Mouse (Mus musculus) left cerebral cortex, postnatal 4 days (tissue): ENCODE data around the gene Scrn1. TPM values are rescaled to one million over a fixed set of nuclear protein-coding genes. Genes with fewer than 3 reads are reported as not detected.
A peak's percentile ranks its signal among the peaks of the same experiment; 100 is the strongest.

ENCODE experiments used
- DNase-seq: peaks from one replicate; pipeline ENCODE4 v3.0.0-alpha.2; 2022
- intact Hi-C: fragments of 180-260 bp; cut with DNase I; formaldehyde crosslinking; loops from one replicate; pipeline ENCODE4 v1.15.1; 2025
- total RNA-seq, 2 experiments: library from RNA; stranded (reverse); gene quantifications; 2 replicates each; pipeline ENCODE4 v1.2.3; 2021

Scrn1 gene
- total RNA-seq, 2 experiments from 2014 or later = 180 to 182 TPM

DNA sequence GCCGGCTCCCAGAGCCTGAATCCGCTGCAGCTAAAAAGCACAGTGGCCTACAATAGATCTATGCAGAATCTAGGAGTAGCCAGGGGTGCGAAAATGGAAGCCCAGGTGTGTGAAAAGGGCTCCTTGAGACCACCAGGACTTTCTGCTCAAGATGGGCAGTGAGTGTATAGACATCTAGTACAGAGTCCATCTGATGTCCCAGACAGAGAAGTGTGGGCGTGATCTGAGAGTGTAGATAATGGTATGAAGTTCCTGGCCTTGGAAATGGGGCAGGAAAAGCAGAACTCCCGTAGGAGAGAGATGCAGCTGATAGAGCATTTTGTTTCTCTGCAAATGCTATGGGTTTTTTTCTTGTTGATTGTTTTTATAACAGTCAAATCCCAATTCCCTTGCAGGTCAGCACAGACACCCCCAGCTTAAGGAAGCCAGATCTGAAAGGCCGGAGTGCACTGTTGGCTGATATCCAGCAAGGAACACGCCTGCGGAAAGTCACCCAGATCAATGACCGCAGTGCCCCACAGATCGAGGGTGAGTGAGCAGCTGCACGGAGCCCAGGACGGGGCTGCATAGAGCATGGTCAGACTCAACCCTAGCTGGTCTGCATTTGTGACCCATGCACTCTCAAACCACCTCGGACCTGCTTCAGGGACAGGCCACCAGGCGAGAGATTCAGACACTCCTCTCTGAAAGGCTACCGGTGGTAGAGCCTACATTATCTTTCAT is 84.7 kb downstream of the Scrn1 start:
- intact Hi-C loops = no loop called here
- no peak for DNase-seq

DNA sequence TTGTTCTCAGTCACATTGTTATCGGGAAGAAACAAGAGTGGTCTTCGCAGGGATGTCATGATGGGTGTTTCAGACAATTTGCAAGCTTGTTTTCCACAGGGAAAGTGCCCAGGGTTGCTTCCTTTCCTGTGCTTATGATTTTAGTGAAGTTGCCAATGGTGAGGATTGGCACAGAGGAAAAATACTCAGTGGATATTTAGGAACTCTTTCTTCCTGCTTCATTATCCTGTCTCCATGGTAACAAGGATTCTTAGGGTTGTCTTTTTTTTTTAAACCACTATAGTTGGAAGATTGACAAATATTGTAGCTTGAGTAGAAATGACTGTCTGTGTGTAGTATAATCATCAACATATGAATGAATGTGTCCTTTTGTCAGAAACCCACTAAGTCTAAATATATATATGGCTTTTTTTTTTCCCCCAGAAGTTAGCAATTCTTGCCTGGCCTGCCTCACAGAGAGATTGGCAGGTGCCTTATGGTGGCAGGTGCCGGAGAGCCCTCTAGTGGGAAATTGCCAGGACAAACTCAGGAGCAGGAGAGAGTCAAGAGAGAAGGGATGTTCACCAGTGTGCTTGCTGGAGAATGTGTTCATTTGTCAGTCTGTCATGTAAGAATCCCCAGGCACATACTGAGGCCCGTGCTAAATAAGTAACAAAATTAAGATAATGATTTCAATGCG is 87.5 kb downstream of the Scrn1 start:
- intact Hi-C loops = no loop called here
- no peak for DNase-seq

DNA sequence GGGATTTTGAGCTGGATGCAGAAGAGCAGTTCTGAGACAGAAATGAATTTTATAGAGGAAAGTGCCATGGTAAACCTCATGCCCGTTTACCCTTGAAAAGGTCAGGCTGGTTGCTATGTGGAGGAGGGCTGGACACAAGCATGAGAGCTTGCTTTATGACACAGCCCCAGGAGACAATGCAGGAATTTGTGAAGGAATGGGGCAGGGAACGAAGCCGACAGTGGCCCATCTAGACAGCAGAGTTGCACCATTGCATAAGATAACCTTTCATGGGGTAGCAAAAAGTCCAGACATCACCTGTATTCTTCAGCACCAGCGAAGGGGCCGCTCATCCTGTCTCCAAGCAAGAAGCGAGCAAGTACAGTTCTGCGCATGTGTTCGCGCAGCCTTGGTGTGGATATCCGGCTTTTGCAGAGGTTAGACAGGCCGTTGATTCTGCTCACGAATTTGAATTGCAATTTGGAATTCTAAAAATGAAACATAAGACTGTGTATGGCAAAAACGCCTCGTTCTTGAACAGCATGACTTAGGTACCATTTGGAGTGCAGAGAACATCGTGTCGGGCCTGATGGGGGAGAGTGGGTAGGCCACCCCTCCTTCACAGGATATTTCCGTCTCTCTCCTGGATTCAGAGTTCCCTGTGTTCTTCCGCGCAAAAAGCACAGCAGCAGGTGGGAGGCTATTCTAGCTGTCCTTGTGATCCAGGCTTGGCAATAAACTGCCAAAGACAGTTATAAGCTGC is 90.2 kb downstream of the Scrn1 start:
- intact Hi-C loops = no loop called here
- DNase-seq = no peak

DNA sequence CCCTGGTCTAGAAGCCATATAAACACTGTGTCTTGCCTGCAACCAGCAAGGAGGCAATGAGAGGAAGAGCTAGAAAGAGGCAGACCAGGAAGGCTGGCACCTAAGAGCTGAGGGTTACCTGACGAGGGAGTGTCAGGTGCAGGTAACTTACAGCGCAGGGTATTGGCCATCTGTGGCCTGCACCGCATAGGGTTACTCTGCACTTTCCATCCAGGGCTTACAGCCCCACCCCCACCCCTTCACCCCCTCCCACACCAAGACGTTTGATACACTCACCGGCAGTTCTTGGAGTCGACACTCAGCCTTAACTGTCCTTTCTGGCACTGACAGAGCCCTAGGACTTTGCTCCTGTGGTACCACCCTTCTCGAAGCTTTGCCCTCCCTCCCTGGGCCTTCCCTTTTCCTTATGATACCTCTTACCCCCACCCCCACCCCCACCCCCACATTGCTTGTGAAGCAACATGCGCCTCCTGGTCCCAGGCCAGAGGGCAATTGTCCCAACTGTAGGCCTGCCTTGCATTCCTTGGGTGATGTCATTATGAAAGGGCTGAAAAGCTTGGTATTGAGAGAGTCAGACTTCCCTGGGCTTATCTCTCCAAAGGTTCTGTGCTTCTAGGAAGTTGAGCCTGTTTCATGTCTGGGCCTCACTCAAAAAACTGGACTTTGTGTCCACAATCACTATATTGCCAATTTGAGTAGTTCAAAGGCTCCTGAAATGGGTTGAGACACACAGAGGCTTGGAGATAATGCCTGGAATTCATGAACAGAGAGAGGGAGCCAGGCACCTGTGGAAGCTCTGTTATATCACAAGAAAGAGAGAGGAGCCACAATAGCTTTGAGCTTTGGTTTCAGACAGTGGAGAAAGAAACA is 93.2 kb downstream of the Scrn1 start:
- DNase-seq = no peak
- intact Hi-C loops = no loop called here

DNA sequence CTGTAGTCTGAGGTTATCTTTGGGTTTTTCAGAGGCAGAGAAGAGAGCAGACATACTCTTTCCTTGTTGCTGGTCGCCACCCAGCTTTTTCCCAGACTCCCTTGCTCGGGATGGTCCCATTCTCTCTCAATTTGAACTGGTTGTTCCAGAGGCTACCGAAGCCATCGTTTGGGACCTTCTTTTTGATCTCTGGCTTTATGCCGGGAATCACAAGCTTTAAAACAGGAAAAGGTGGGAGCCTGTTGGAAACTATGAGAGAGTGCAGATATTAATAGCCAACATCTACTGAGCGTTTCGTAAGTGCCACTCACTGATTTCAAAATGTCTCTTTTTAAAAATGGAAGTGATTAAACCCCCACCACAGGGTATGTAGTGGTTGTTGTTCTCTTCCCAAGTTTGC is 94.4 kb downstream of the Scrn1 start:
- DNase-seq = no peak
- intact Hi-C loops = no loop called here

DNA sequence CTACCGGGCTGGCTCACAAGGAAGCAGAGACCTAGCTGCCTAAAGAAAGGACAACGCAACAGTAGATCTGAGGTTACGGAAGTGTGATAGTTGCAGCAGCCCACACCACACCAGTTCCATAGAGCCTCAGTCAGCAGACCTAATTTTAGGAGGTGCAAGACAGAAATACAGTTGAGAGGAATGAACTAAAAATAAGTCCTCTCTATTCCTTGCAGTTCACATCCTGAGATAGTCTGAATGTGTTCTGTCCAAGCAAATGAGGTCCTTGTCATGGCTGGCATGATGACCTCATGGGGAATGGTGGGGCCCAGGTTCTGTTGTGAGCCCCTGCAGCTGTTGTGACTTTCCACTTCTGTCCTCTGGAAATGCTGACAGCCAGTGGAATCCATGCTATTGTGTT is 98.9 kb downstream of the Scrn1 start:
- intact Hi-C loops = no loop called here
- no peak for DNase-seq

DNA sequence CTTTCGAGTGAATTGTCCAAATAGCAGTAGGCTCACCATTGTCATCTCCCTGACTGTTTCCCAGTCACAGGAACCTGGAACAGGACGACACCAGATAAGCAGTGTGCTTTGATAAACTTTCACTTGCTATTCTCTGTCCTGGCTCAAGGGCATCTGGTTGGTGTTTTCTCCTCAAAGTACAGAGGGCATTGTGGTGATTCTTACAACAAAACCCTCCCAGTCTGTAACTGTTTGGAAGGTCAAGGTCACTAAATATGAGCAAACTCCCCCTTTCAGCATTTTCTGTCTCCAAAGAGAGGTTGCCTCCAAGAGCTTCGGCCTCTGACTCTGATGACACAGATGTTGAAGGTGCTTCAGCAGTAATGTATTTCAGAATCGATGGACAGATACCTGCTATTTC is 101.4 kb downstream of the Scrn1 start:
- intact Hi-C loops = no loop called here
- no peak for DNase-seq

DNA sequence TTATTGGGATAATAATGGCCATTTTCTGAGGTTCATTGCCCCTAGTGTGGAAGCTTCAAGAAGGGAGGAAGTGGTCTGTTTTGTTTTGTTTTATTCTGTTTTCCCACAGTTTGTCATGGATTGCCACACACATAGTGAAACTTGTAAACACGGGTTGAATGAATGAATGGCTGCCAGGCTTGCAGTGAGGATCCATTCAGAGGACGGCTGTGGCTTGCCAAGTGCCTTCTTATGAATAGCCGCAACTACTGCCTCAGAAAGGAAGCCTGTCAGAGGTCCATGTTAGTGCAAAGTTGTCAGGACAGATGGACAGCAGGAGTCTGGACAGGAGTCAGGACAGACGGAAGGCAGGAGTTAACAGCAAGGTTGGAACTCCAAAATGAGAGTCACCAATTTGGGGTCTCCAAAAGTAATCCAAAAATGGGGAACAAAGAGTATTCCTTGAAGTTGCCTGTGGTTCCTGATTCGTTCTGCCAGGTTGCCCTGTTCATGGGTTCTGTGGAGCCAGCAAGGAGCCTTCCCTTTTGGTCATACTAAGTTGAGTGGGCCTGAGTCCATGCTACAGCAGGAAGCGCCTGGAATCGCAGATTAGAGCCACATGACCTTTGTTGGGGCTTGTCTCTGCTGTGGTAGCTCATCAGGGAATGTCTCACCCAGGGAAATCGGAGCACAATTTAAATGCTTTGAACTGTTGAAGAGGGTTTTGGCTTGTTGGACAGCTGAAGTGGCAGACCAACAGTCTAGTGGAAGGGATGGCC is 102.4 kb downstream of the Scrn1 start:
- peak; percentile 53 for DNase-seq
- intact Hi-C loops = no loop called here

DNA sequence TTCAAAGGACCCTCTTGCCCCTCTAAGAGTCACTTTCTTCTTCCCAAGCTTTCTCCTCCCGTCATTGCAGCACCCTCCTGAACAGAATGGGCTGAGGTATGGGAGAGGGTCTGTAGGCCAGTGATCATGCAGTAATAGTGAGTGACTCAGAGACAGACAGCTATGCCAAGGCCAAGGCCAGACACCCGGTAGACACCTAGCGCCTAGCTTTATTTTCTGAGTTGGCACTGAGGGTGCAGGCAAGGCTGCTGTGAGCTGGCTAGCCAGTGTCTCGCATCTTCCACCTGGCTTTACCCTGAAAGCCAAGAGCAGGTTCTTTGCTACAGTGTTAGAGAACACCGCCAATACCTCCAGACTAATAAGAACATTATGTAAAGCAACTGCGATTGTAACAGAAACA is 103.5 kb downstream of the Scrn1 start:
- no peak for DNase-seq
- intact Hi-C loops = no loop called here

DNA sequence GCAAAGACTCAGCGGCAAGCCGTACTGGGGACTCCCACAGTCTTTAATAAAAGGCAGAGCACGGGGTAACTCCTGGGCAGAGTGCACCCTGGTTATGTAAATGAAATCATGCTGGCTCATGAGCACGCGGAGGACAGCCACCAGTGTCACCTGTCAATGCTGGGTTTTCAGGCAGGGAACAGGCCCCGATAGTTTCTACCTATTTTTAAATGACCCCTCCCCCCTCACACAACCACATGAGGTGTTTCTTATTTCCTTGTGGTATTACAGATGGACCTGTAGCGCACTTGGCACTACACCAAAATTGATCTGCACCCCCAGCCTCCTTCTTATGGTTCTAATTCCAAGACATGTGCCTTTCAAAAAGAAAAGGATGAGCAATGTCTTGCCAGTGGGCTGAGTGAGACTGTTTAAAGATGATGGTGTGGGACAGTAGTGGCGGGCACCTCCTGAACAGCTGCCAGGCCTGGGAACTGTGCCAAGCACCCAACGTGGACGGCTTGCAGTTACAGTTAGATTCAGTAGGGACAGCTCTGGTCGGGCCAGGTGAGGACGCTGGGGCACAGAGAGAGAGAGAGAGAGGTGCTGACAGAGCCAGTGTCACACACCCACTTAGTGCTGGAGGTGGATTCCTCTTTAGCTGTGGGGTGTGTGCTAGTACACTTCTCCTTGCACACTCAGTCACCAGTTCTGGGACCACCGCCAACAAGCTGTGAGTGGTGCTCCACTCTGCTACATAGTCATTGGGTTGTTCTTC is 105.2 kb downstream of the Scrn1 start:
- intact Hi-C loops = no loop called here
- peak; percentile 71 for DNase-seq

DNA sequence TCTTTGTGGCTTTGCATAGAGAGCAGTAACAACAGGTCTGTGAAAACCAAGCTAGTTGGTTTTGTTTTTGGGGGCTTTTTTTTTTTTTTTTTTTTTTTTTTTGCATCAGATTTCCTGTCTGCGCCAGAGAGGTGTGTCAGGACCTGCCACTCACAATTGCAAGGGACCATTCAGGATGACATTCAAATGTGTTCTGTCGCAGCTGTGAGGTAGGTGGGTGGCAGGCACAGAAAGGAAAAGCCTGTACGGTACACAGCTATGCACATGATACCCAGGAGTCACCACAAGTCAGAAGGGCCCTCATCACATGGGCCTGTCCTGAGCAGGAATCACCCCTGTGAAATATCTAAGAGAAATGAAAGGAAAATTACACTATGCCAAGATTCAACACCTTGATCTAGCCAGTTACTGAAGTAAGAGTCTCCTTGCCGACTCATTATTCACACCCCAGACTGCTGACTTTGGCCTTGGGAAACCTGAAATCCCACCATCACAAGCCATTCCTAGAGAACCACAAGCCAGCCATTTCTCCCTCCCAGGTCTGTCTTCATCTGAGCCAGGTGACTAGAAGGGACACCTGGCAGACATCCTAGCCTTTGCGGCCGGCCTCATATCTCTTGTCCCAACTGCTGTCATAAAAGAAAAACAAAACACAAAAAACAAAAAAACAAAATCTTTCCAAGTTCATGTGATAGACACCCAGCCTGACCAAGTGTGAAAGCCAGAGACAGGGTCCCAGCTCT is 105.9 kb downstream of the Scrn1 start:
- intact Hi-C loops = no loop called here
- no peak for DNase-seq

DNA sequence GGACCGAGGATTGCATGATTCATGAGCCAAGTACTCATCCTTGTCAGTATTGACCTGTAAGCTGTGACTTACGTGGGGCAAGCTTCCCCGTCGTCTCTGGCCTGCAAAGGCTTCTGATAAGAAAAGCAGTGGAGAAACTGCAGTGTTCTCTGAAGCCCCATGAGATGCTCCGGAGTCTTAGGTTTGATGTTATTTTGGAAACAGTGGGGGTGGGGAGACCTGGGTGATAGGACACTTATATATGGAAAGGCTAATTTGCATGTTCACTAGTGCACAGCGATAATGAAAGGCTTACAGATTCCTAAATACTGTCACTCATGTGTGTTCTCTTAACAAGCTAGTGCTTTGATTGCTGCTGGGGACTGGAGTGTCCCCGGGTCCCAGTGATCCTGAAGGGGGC is 106.6 kb downstream of the Scrn1 start:
- DNase-seq = no peak
- intact Hi-C loops = no loop called here

Other genes with a start within 250 kb of the Scrn1 start
- 1 to 10 TPM; 2.6 to 2.9 TPM for gene Prr15, start 240.7 kb downstream of the Scrn1 start, total RNA-seq
- gene Wipf3, start 136.9 kb downstream of the Scrn1 start, total RNA-seq = 10 to 100 TPM; 21.9 to 22.6 TPM
- gene Plekha8, start 28.6 kb upstream of the Scrn1 start, total RNA-seq = 10 to 100 TPM; 13.5 to 14.8 TPM
- gene Fkbp14, start 30.8 kb upstream of the Scrn1 start, total RNA-seq = 1 to 10 TPM; 7.6 to 7.8 TPM
- 100 to 1,000 TPM; 269 to 288 TPM for gene Mturn, start 115.1 kb upstream of the Scrn1 start, total RNA-seq